Mouse (Mus musculus): ENCODE measurements around the gene H2-K1. TPM values are rescaled to one million over a fixed set of nuclear protein-coding genes. Genes with fewer than 3 reads are reported as not detected.

Gene H2-K1
- total RNA-seq, 1 experiment: 69.5 TPM

- no peak for DNase-seq (ENCODE audit: low read depth, low spot score)
- in situ Hi-C loops (cut with MboI; ENCODE audit: low sequenced_read_pairs in 2 of 2, unreplicated experiment in 2 of 2): no loop called here
- H3K9me3 ChIP-seq (ENCODE audit: control insufficient read depth, insufficient read depth, low read depth, low read length): no peaks in the 10 kb centered on the region
- H3K4me1 ChIP-seq (ENCODE audit: control insufficient read depth in 2 of 2, insufficient read depth in 2 of 2, low read length in 2 of 2, poor library complexity in 1 of 2): peaks cover 5 to 13% of the 10 kb centered on the region in 2 experiments; a peak in 3 of 4 replicates
- no peak overlapping the region for H3K27ac ChIP-seq (ENCODE audit: insufficient read depth, low read depth, low read length, poor library complexity, severe bottlenecking)
- no peak overlapping the region for H3K4me3 ChIP-seq (ENCODE audit: insufficient read depth in 1 of 2, low read depth in 1 of 2, low read length in 2 of 2, poor library complexity in 1 of 2, severe bottlenecking in 1 of 2)
- H3K36me3 ChIP-seq (ENCODE audit: control insufficient read depth, insufficient read depth, low read length, poor library complexity, severe bottlenecking): no peaks in the 10 kb centered on the region; the same call in 1 of the 2 replicates
- H3K9ac ChIP-seq (ENCODE audit: insufficient read depth, low read depth, low read length, poor library complexity, severe bottlenecking): no peak overlapping the region
- TF ChIP-seq CHD2 (IDR thresholded peaks at IDR 0.05; ENCODE audit: low read depth, low read length) (no peak), MAFK (IDR thresholded peaks at IDR 0.05; ENCODE audit: insufficient read depth, low read depth, low read length) (no peak), ZC3H11A (IDR thresholded peaks at IDR 0.05; ENCODE audit: borderline replicate concordance, low read depth, low read length) (no peak), HCFC1 (IDR thresholded peaks at IDR 0.05; ENCODE audit: borderline replicate concordance, insufficient read depth, low read length) (no peak)
These were observed 20.6 kb downstream of the H2-K1 start for GRCm38 (mm10) chr17:33979512-33980050.

GRCm38 (mm10) chr17:33978631-33979031 is 21.5 kb downstream of the H2-K1 start:
- H3K4me1 ChIP-seq (ENCODE audit: control insufficient read depth in 2 of 2, insufficient read depth in 2 of 2, low read length in 2 of 2, poor library complexity in 1 of 2): peaks cover 5 to 13% of the 10 kb centered on the region in 2 experiments; a peak in 3 of 4 replicates
- no peaks in the 10 kb centered on the region for H3K9me3 ChIP-seq (ENCODE audit: control insufficient read depth, insufficient read depth, low read depth, low read length)
- in situ Hi-C loops (cut with MboI; ENCODE audit: low sequenced_read_pairs in 2 of 2, unreplicated experiment in 2 of 2): no loop called here
- H3K36me3 ChIP-seq (ENCODE audit: control insufficient read depth, insufficient read depth, low read length, poor library complexity, severe bottlenecking): no peaks in the 10 kb centered on the region; the same call in 1 of the 2 replicates
- TF ChIP-seq CHD2 (IDR thresholded peaks at IDR 0.05; ENCODE audit: low read depth, low read length): no peak
- TF ChIP-seq ZC3H11A (IDR thresholded peaks at IDR 0.05; ENCODE audit: borderline replicate concordance, low read depth, low read length): no peak
- TF ChIP-seq MAFK (IDR thresholded peaks at IDR 0.05; ENCODE audit: insufficient read depth, low read depth, low read length): no peak
- no peak for TF ChIP-seq HCFC1 (IDR thresholded peaks at IDR 0.05; ENCODE audit: borderline replicate concordance, insufficient read depth, low read length)
- TF ChIP-seq ZNF384 (IDR thresholded peaks at IDR 0.05; ENCODE audit: low read depth, low read length): no peak
- H3K9ac ChIP-seq (ENCODE audit: insufficient read depth, low read depth, low read length, poor library complexity, severe bottlenecking): peak overlapping the region; percentile 72
- H3K4me3 ChIP-seq (ENCODE audit: insufficient read depth in 1 of 2, low read depth in 1 of 2, low read length in 2 of 2, poor library complexity in 1 of 2, severe bottlenecking in 1 of 2): peak overlapping the region; percentile 80 to 83
- DNase-seq (ENCODE audit: low read depth, low spot score): no peak
- H3K27ac ChIP-seq (ENCODE audit: insufficient read depth, low read depth, low read length, poor library complexity, severe bottlenecking): no peak overlapping the region

- in situ Hi-C loops (cut with MboI; ENCODE audit: low sequenced_read_pairs in 2 of 2, unreplicated experiment in 2 of 2): no loop called here
- Histone ChIP-seq H3K27ac (ENCODE audit: insufficient read depth, low read depth, low read length, poor library complexity, severe bottlenecking) (no peak overlapping the region), H3K4me3 (ENCODE audit: insufficient read depth in 1 of 2, low read depth in 1 of 2, low read length in 2 of 2, poor library complexity in 1 of 2, severe bottlenecking in 1 of 2) (peak overlapping the region; percentile 80 to 83), H3K9me3 (ENCODE audit: control insufficient read depth, insufficient read depth, low read depth, low read length) (no peaks in the 10 kb centered on the region), H3K4me1 (ENCODE audit: control insufficient read depth in 2 of 2, insufficient read depth in 2 of 2, low read length in 2 of 2, poor library complexity in 1 of 2) (peaks cover 5 to 13% of the 10 kb centered on the region in 2 experiments; a peak in 3 of 4 replicates), H3K36me3 (ENCODE audit: control insufficient read depth, insufficient read depth, low read length, poor library complexity, severe bottlenecking) (no peaks in the 10 kb centered on the region; the same call in 1 of the 2 replicates), H3K9ac (ENCODE audit: insufficient read depth, low read depth, low read length, poor library complexity, severe bottlenecking) (peak overlapping the region; percentile 72)
- DNase-seq (ENCODE audit: low read depth, low spot score): no peak
- TF ChIP-seq ZC3H11A (IDR thresholded peaks at IDR 0.05; ENCODE audit: borderline replicate concordance, low read depth, low read length) (no peak), ZNF384 (IDR thresholded peaks at IDR 0.05; ENCODE audit: low read depth, low read length) (no peak), MAFK (IDR thresholded peaks at IDR 0.05; ENCODE audit: insufficient read depth, low read depth, low read length) (no peak), CHD2 (IDR thresholded peaks at IDR 0.05; ENCODE audit: low read depth, low read length) (no peak), HCFC1 (IDR thresholded peaks at IDR 0.05; ENCODE audit: borderline replicate concordance, insufficient read depth, low read length) (no peak)
These were observed 22.1 kb downstream of the H2-K1 start for GRCm38 (mm10) chr17:33977861-33978557.

- Histone ChIP-seq H3K4me1 (ENCODE audit: control insufficient read depth in 2 of 2, insufficient read depth in 2 of 2, low read length in 2 of 2, poor library complexity in 1 of 2) (no peaks in the 10 kb centered on the region; a peak in 1 of 4 replicates), H3K9ac (ENCODE audit: insufficient read depth, low read depth, low read length, poor library complexity, severe bottlenecking) (no peak overlapping the region), H3K36me3 (ENCODE audit: control insufficient read depth, insufficient read depth, low read length, poor library complexity, severe bottlenecking) (no peaks in the 10 kb centered on the region; the same call in 1 of the 2 replicates), H3K9me3 (ENCODE audit: control insufficient read depth, insufficient read depth, low read depth, low read length) (no peaks in the 10 kb centered on the region), H3K4me3 (ENCODE audit: insufficient read depth in 1 of 2, low read depth in 1 of 2, low read length in 2 of 2, poor library complexity in 1 of 2, severe bottlenecking in 1 of 2) (no peak overlapping the region), H3K27ac (ENCODE audit: insufficient read depth, low read depth, low read length, poor library complexity, severe bottlenecking) (no peak overlapping the region)
- in situ Hi-C loops (cut with MboI; ENCODE audit: low sequenced_read_pairs in 2 of 2, unreplicated experiment in 2 of 2): no loop called here
- no peak for DNase-seq (ENCODE audit: low read depth, low spot score)
- TF ChIP-seq ZNF384 (IDR thresholded peaks at IDR 0.05; ENCODE audit: low read depth, low read length) (no peak), MAFK (IDR thresholded peaks at IDR 0.05; ENCODE audit: insufficient read depth, low read depth, low read length) (peak; percentile 77)
These were observed 26.6 kb downstream of the H2-K1 start for GRCm38 (mm10) chr17:33973572-33973971.

Measured in ES-E14 (cell line).